22 mouse cellular contexts compared by ENCODE assay signal in the genomic region with DNA sequence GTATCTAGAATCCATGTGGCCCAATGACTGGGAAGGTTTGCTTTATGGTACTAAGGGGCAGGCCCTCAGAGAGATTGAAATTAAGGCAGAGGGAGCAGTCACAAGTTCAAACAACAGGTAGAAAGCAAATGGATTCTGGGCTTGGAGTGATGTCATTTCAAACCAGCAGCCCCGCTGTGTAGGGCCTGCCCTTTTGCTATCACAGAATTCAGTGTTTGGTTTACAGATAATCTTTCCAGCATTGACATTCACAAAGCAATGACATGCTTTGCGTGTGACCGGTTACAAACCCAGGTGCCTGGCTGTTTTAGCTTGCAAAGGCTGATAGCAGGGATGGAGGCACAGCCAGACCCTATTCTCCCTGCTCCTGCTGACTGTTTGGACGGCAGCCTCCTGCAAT.
DNase-seq lines count a peak whose midpoint lies in the region; ATAC-seq and TF ChIP-seq lines count a peak whose summit lies in the region.
"Had no signal": no experiment of that assay in that cellular context is flagged by ENCODE, and none has a peak within 500 bp of the region (broad histone marks: within the 10 kb centered on the region; RNA-seq: fewer than 3 reads in every experiment).

No protein-coding gene starts in this region.

- no peaks in the 10 kb centered on the region for H3K79me2 ChIP-seq in heart, adult 2 months (replicated peaks; ENCODE audit: control insufficient read depth, insufficient read depth, low read length)

- H3K27ac ChIP-seq in layer of hippocampus, adult 2 months: peak overlapping the region; percentile 63; the same call in 1 of the 2 replicates
- H3K27ac ChIP-seq in stomach, embryonic 16.5 days (ENCODE audit: low read length): no peak overlapping the region
- H3K27ac ChIP-seq in hindbrain, embryonic 11.5 days (ENCODE audit: low read depth, low read length): no peak overlapping the region
- H3K27ac ChIP-seq in heart, adult 2 months: no peak overlapping the region
- H3K27ac ChIP-seq: embryonic facial prominence, embryonic 10.5 days; embryonic facial prominence, embryonic 12.5 days; forebrain, embryonic 13.5 days; forebrain, embryonic 15.5 days had no signal

- no peak overlapping the region for H3K4me3 ChIP-seq in layer of hippocampus, adult 2 months
- H3K4me3 ChIP-seq in stomach, embryonic 16.5 days (replicated peaks; ENCODE audit: low read length): no peak overlapping the region
- no peak overlapping the region for H3K4me3 ChIP-seq in hindbrain, embryonic 11.5 days (ENCODE audit: low read depth, low read length)
- no peak overlapping the region for H3K4me3 ChIP-seq in heart, adult 2 months
- H3K4me3 ChIP-seq: embryonic facial prominence, embryonic 10.5 days; embryonic facial prominence, embryonic 12.5 days; forebrain, embryonic 13.5 days; forebrain, embryonic 15.5 days had no signal

- no peaks in the 10 kb centered on the region for H3K9me3 ChIP-seq in stomach, embryonic 16.5 days (replicated peaks; ENCODE audit: control insufficient read depth, low read length)
- H3K9me3 ChIP-seq in hindbrain, embryonic 11.5 days (ENCODE audit: control insufficient read depth, low read length): no peaks in the 10 kb centered on the region
- H3K9me3 ChIP-seq: embryonic facial prominence, embryonic 10.5 days; embryonic facial prominence, embryonic 12.5 days; forebrain, embryonic 13.5 days; forebrain, embryonic 15.5 days; G1E had no signal

- H3K27me3 ChIP-seq in stomach, embryonic 16.5 days (ENCODE audit: control insufficient read depth, insufficient read depth, low read length): no peaks in the 10 kb centered on the region
- H3K27me3 ChIP-seq in hindbrain, embryonic 11.5 days (ENCODE audit: control insufficient read depth, insufficient read depth, low read length): no peaks in the 10 kb centered on the region
- no peaks in the 10 kb centered on the region for H3K27me3 ChIP-seq in heart, adult 2 months (ENCODE audit: control insufficient read depth, insufficient read depth, low read length)
- H3K27me3 ChIP-seq: CH12.LX; embryonic facial prominence, embryonic 12.5 days; forebrain, embryonic 13.5 days; forebrain, embryonic 15.5 days; Patski had no signal

- ATAC-seq in stomach, embryonic 16.5 days (ENCODE audit: insufficient read depth, low FRiP score): peak; percentile 41; the same call in 1 of the 2 replicates
- no peak for ATAC-seq in hindbrain, embryonic 11.5 days (ENCODE audit: low FRiP score)
- ATAC-seq: activated CD4-positive, CD25-positive, alpha-beta regulatory T cell, adult 4 months; CD4-positive, CD25-positive, alpha-beta regulatory T cell, adult 4 months; forebrain, embryonic 13.5 days; forebrain, embryonic 15.5 days; Patski had no signal

- no peak for TF ChIP-seq EP300 in heart, adult 2 months (IDR thresholded peaks at IDR 0.05; ENCODE audit: insufficient read depth, low read depth, low read length)

- WGBS in stomach, embryonic 16.5 days: 57% methylated on average over 4 of the region's 4 CpGs
- 86% methylated on average over 4 of the region's 4 CpGs for WGBS in hindbrain, embryonic 11.5 days
- WGBS in heart, adult 2 months: 62% methylated on average over 4 of the region's 4 CpGs

- H3K4me1 ChIP-seq in stomach, embryonic 16.5 days (ENCODE audit: control insufficient read depth, insufficient read depth, low read length): no peaks in the 10 kb centered on the region
- H3K4me1 ChIP-seq in hindbrain, embryonic 11.5 days (replicated peaks; ENCODE audit: control insufficient read depth, insufficient read depth, low read length): no peaks in the 10 kb centered on the region
- no peaks in the 10 kb centered on the region for H3K4me1 ChIP-seq in heart, adult 2 months (ENCODE audit: control insufficient read depth, insufficient read depth, low read length)
- H3K4me1 ChIP-seq: forebrain, embryonic 13.5 days; forebrain, embryonic 15.5 days had no signal

- no peak overlapping the region for H3K9ac ChIP-seq in stomach, embryonic 16.5 days (ENCODE audit: low read length)
- H3K9ac ChIP-seq in hindbrain, embryonic 11.5 days (ENCODE audit: low read depth, low read length): no peak overlapping the region
- no peak overlapping the region for H3K9ac ChIP-seq in heart, adult 2 months (ENCODE audit: low read depth, low read length)
- H3K9ac ChIP-seq: embryonic facial prominence, embryonic 12.5 days; forebrain, embryonic 13.5 days; forebrain, embryonic 15.5 days had no signal

- intact Hi-C loops in heart, adult 2 months (cut with DNase I): no loop called here

- H3K36me3 ChIP-seq in stomach, embryonic 16.5 days (ENCODE audit: control insufficient read depth, insufficient read depth, low read length): no peaks in the 10 kb centered on the region
- 0 out of 2 replicates have a peak, but pooled peaks cover 3% of the 10 kb centered on the region for H3K36me3 ChIP-seq in hindbrain, embryonic 11.5 days (ENCODE audit: control insufficient read depth, insufficient read depth, low read length)
- no peaks in the 10 kb centered on the region for H3K36me3 ChIP-seq in heart, adult 2 months (ENCODE audit: control insufficient read depth, insufficient read depth, low read length)

- H3K4me2 ChIP-seq in stomach, embryonic 16.5 days (ENCODE audit: low read depth, low read length): no peak overlapping the region
- H3K4me2 ChIP-seq in hindbrain, embryonic 11.5 days (replicated peaks; ENCODE audit: low read depth, low read length): no peak overlapping the region
- H3K4me2 ChIP-seq: embryonic facial prominence, embryonic 12.5 days; forebrain, embryonic 13.5 days; forebrain, embryonic 15.5 days had no signal

- no peak for TF ChIP-seq POLR2A in heart, adult 2 months (IDR thresholded peaks at IDR 0.05; ENCODE audit: insufficient read depth, low read depth, low read length)

- no peak for TF ChIP-seq CTCF in layer of hippocampus, adult 2 months (conservative IDR thresholded peaks at IDR 0.05)
- no peak for TF ChIP-seq CTCF in heart, adult 2 months (IDR thresholded peaks at IDR 0.05)

- DNase-seq in layer of hippocampus, adult 2 months (ENCODE audit: low spot score in 2 of 2): no peak
- DNase-seq in layer of hippocampus, adult 8-10 months (ENCODE audit: low spot score in 2 of 2): no peak
- no peak for DNase-seq in hindbrain, embryonic 11.5 days (ENCODE audit: low spot score)
- no peak for DNase-seq in heart, adult 2 months
- DNase-seq: adrenal gland, adult 8-10 months; adrenal gland, postnatal 14 days; adrenal gland, postnatal 36 days; B cell, adult 2 months; cerebellum, adult 11-12 months; cerebellum, adult 2 months; cerebellum, adult 9-10 months; cerebellum, postnatal 25 days had no signal
